Mouse (Mus musculus): ENCODE data around the gene Kcnh2. TPM values are rescaled to one million over a fixed set of nuclear protein-coding genes. Genes with fewer than 3 reads are reported as not detected.

Kcnh2 gene
- polyA plus RNA-seq, 1 experiment, result 65.8 TPM

DNA sequence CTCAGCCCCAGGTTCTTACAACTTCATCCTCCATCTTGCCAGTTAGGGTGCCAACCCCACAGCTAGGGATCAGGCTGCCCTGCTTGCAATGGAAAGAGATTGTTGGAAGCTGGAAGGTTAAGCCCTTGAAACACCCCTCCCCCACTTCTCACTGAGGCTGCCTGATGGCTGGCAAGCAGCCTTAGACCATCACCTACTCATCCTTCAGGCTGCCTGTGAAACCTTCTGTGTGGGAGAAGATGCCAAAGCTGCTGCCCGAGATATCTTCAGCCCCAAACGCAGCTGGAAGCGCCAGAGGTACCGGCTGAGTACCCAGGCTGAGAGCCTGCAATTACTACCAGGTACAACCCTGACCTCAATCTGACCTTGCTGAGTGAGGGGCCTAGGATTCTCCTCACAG, 28.1 kb upstream of the Kcnh2 start:
- peak in 1 of 2 experiments; percentile 47 for DNase-seq (ENCODE audit: extremely low spot score in 1 of 2, low spot score in 1 of 2)

DNA sequence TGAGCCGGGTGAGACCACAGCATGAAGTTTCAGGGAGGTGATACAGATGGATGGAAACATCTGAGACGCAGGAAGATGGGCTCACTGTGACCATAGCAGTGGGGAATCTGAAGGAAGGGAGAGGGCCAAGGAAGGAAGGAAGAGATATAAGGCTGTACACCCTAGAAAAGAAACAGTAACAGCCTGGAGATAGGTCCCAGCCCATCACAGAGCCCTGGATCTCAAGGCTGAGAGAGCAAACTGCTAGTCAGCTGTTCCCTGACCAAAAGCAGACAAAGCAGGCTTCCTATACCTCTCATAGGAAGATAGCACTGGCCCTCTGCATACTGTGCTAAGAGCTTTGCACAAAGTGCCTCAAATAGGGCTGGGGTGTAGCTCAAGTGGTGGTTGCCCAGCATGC, 27.3 kb upstream of the Kcnh2 start:
- DNase-seq (ENCODE audit: extremely low spot score in 1 of 2, low spot score in 1 of 2), result no peak

DNA sequence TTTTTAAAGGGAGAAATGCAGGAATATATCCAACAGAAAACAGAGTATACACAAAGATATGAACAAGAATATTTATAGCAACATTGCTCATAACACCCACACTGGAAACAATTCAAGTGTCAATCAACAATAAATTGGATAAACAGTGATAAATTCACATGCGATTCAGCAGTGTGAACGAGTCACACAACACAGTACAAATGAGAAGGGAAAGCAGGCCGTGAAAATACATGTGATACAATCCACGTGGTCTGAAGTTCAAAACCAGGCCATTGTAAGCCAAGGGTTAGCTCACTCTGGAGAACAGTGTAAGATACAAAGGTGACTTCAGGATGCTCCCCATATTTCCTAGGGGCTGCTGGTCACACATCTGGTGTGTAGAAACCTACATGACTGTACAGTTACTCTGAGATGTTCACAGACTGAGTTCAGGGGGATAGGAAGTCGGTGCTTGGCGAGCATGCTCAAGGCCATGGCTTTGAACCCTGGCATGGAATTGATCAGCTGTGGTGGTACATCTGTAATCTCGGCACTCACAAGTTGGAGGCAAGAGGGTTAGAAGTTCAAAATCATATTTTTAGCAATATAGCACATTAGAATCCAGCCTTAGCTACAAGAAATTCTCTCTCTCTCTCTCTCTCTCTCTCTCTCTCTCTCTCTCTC, 23.4 kb upstream of the Kcnh2 start:
- DNase-seq (ENCODE audit: extremely low spot score in 1 of 2, low spot score in 1 of 2), result no peak

DNA sequence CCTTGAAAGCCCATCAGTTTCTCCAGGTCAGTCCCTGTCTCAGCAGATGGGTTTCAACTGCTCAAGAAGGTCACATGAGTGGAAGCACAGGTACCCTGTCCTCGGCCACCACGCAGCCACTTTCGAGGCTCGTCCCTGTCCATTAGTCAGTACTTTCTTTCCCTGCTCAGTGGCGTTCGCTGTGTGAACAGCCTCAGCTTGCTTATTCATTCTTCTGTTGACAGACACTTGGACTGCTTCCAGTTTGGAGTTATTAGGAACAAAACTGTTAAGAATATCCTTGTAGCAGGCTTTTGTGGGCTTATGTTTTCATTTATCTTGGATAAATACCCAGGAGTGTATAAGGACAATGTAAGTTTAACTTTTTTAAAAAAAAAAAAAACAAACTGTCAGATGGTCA, 22.8 kb upstream of the Kcnh2 start:
- no peak for DNase-seq (ENCODE audit: extremely low spot score in 1 of 2, low spot score in 1 of 2)

DNA sequence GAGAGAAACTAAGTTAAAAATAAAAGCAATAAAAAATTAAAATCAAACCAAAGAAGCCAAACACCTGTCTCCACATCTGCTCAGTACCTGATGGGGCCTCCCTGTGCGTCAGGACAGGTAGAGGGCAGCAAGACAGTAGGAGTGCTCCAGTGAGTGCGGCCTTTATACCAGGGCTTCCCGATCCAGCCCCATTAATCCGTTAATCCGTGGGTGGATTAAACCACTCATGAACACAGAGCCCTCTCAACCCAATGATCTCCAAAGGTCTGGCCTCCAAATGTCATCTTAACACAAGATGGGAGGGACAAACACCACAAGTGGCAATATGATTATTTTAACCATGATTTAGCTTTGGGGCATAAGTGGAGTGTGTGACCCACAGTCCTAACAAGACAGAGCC, 22.4 kb upstream of the Kcnh2 start:
- no peak for DNase-seq (ENCODE audit: extremely low spot score in 1 of 2, low spot score in 1 of 2)

DNA sequence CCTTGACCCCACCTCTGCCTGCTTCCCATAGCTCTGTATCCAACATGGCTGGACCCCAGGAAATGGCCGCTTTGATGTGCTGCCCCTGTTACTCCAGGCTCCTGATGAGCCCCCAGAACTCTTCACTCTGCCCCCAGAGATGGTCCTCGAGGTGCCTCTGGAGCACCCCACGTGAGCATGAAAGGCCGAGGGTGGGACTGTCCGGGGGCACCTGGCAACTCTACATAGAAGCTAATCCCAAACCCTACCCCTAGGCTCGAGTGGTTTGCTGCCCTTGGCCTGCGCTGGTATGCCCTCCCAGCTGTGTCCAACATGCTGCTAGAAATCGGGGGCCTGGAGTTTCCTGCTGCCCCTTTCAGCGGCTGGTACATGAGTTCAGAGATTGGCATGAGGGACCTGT, 18.4 kb upstream of the Kcnh2 start:
- no peak for DNase-seq (ENCODE audit: extremely low spot score in 1 of 2, low spot score in 1 of 2)

DNA sequence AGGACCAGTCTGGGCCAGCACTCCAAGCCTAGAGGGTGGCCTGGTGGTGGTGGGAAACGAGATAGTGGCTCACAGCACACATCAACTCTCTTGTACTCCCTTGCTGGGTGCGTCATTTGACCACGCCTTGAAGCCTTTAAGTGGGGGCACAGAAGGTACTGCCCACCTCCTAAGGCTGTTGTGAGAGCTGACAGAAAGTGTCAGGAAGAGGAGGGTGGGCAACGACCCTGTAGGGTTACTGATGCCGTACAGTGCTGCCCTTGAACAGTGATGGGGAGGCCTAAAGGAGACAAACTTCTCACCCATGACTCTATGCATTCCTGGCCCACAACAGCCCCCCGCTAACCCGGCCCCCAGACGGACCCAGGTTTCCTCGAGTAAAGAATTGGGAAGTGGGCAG, 15.0 kb upstream of the Kcnh2 start:
- DNase-seq (ENCODE audit: extremely low spot score in 1 of 2, low spot score in 1 of 2), result no peak

DNA sequence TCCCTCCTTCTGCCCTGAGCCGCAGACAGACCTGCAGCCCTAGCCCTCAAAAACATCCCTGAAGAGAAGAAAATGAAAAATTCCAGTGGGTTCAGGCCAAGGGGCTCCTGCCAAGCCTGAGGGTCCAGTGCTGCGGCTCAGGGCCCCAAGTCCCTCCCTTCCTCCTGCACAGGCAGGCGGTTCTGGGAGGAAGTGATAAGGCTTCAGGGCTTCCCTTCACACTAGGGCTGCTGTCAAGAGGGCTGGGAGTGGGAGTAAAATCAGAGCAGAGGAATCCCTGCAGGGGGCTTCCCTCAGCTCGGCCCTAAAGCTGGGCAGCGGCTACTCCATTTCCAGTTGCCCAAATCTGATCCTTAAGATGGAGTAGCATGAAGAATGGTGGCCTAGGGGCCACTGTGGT, 14.1 kb upstream of the Kcnh2 start:
- no peak for DNase-seq (ENCODE audit: extremely low spot score in 1 of 2, low spot score in 1 of 2)

DNA sequence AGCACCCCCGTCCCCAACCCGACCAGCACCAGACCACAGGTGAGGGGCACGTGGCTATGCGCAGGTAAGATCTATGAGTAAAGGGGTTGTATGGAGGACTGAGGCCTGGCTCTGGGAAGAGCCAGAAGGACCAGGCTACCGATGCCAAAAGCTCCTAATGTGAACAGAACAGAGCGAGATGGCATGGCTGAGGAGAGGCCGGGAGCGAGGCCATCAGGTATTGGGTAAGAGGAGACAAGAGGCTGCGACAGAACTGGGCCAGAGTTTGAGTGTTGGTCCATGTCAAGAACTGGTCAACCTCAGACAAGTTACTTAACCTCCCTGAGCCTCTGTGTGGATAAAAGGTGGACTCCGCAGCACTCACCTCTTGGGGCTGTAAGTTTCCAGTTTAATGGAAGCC, 13.6 kb upstream of the Kcnh2 start:
- DNase-seq (ENCODE audit: extremely low spot score in 1 of 2, low spot score in 1 of 2), result no peak

DNA sequence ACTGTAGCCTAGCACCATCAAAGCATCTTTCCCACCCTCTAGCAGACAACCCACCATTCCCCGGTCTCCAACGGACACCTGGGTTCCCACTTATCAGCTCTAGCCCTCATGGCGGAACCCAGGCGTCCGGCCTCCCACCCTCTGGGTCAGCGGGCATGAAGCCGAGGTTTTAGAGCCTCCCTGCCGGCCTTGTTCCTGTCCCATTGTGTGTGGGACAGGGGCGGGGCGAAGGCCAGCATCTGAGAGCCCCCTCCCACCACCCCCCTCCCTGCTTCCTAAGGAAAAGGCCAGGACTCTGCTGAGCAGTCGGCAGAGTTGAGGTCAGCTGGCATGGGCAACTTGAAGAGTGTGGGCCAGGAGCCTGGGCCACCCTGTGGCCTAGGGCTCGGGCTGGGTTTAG, 13.1 kb upstream of the Kcnh2 start, which contains the start of gene Nos3:
TSS of gene Nos3 (plus strand) at position 303 of the 400 bp plus-strand sequence.
- no peak for DNase-seq (ENCODE audit: extremely low spot score in 1 of 2, low spot score in 1 of 2)

DNA sequence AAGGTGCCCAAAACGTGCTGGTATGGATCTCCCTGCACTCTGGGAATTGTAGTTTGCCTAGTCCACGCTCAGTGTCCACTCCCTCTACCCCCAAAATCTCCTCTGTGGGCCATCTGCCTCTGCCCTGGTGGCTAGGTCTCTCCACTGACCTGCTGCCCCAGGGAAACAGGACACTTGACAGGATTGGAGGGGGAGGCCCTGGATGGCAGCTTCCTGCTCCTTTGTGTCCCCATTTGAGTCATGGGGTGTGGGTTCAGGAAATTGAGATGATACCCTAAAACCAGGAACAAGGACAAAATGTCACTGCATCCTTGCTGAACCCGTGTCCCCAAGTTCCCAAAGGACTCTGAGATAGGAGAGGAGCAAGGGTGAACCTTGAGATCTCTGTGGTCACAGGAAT, 12.7 kb upstream of the Kcnh2 start:
- DNase-seq (ENCODE audit: extremely low spot score in 1 of 2, low spot score in 1 of 2), result no peak

DNA sequence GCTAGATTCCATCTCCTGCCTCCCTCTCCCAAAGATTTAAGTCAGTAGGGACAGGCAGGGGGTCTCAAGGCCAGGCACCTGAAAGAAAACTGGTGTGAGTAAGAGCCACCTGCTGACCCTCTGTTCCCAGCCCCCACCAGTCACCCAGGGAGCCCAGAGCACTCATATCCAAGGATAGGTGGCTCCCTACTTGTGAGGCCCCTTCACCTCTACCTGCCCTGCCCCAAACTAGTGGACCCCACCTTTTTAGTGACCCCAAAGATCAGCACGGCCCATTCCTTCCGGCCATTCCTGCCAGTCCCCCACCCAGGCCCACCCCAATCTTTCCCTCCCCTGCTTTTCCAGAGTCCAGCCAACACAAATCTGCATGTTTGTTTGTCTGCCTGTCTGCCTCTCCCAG, 12.1 kb upstream of the Kcnh2 start:
- DNase-seq (ENCODE audit: extremely low spot score in 1 of 2, low spot score in 1 of 2), result no peak

DNA sequence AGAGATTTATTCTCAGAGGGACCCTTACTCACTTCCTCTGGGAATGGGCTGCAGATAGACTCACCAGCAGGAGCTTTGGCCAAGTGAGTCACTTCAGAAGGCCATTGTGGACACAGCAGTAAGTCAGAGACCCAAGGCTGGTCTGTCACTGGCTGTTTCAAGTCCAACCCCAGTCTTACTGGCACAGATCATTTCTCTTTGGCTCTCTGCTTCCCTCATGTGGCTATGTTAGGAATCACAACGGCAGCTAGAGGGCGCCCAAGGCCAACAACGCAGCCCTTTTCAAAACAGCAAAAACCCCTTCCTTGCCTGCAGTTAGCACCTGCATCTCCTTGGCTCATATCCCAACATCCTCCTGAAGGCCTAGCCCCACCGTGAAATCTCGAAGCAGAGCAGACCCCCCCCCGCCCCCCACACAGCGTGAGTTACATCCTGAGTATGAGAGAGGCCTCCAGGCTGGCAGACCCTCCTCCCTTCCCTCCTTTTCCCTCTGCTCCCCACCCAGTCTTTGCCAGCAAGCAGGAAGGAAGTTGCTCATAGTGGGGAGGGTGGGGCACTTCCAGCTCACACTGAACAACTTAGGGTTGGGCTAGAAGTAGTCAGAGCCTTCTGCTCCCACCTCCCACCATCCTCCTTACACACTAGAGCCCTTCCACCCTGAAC, 9.5 kb upstream of the Kcnh2 start:
- DNase-seq (ENCODE audit: extremely low spot score in 1 of 2, low spot score in 1 of 2), result peak; percentile 67 to 95

DNA sequence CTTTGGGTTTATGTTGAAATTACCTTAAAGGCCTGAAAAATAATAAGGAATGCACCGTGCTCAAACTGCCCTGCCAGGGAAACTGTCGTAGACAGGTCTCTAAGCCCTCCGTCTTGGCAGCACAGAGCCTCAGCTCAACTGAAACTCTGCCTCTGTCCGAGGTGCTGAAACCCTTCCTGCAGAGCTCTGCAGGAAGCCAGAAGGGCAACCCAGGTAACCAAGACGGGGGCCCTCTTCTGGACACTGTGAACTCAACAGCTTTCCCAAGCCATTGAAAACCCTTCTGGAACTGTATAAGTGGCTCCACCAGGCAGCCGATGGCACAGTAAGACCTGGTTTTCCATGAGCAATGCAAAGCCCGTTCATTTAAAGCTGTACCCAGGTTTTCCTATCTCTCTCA, 6.1 kb upstream of the Kcnh2 start:
- peak in 1 of 2 experiments; percentile 36 for DNase-seq (ENCODE audit: extremely low spot score in 1 of 2, low spot score in 1 of 2)

DNA sequence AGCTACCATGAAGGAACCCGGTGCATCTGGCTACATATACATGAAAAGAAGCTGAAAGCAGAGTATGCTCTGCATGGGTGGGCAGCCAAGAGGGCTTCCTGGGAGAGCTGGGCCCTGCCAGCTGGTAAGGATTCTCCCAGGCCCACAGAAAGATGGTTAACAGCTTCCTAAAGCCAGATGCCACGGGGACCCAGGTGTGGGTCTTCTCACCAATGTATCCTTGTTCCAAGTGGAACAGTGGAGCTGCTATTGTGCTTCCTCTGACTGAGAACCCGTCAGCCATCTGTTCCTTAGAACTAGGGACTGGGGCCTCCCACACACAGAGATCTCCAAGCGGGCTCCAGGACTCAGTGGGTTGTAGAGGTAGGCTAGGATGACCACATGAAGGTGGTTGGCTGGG, 5.4 kb upstream of the Kcnh2 start:
- no peak for DNase-seq (ENCODE audit: extremely low spot score in 1 of 2, low spot score in 1 of 2)

DNA sequence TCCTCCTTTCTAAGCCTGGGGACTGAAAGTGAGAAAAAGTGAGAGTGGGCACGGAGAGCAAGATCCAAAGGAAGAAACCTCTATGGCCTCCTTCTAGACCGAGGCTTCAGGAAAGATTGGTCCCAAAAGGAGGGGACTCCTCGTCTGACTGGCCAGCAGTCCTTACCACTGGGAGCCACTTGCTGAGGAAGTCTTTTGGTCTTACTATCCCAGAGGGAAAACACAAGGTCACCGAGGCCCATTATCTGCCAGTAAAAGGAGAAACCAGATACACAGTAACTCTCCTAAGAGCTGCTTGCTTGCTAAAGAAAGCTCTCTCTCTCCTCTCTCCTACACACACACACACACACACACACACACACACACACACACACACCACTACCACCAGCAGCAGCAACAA, 1.9 kb upstream of the Kcnh2 start:
- no peak for DNase-seq (ENCODE audit: extremely low spot score in 1 of 2, low spot score in 1 of 2)

DNA sequence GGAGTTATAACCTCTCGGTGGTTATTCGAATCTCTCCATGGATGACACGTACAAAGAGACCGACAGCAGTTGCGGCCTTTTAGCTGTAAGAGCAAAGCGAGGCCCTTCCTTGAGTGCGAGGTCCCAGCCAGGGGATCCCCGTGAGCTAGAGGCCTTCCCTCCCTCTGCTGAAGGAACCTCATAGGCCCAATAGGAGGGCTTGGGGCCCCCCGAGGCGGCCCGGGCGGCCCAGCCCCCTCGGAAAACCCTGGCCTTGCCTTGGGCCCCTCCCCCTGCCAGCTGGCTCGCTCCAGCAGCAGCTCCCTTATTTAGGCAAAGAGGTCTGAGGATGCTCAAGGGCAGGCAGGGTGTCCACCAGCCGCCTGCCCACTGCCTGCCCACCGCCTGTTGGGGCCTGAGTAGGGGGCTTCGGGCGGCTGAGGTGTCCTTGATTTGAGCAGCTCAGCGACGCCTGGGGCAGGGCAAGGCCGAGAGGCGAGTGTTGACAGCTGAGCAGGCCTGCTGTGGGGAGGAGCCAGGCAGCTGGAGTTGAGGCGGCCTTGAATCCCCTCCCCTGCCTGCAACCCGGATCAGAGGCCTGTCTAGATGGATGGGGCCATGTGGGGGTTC, 951 bp upstream of the Kcnh2 start:
- DNase-seq (ENCODE audit: extremely low spot score in 1 of 2, low spot score in 1 of 2), result no peak

DNA sequence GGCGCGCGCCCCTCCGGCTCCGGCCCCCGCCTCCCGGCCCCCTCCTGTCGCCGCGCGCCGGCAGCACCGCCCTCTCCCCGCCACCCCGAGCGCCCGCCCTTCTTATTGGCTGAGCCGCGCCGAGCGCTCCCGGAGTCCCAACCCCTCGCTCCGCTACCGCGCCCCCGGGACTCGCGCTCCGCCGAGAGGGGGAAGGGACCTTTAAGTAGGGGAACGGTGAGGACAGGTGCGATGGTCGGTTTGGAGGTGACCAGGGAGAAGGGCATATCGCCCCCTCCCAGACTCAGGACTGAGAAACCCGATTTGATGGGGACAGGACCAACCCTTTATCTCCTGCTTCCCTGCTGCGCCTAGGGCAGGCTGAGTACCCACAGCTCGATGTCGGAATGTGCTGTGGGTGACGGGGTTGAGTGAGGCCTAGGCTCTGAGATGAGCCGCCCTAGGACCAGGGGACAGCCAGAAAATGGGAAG, 332 bp upstream of the Kcnh2 start:
- peak; percentile 59 to 89 for DNase-seq (ENCODE audit: extremely low spot score in 1 of 2, low spot score in 1 of 2)

DNA sequence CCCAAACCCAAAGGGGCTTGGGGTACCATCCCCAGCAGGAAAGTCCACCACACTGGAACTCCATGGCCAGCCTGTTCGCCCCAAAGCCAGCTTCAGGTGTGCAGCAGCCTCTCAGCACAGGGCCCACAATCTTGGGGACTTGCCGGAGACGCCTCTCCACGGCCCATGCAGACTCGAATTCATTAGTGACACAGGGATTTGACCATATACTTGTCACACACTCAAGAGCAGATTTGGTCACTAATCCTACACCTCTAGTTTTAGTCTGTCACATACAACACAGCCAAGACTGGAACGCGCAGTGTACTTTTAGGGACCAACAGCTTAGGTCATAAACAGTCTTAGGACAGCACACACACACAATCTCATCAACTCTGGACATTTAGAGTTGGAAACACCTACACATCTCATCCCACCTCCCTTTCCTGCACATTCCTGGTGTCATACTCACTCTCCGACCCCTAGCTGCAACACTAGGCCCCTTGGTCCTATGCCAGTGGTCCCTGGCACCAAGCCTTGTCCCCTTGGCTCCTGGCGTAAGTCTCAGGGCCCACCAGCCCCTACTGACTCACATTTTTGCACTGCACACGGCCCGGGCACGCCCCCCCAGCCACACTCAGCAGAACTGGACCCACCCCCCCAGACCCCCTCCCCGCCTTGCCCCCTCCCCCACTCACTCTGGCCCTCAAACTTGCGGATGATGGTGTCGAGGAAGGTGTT, 713 bp downstream of the Kcnh2 start:
- no peak for DNase-seq (ENCODE audit: extremely low spot score in 1 of 2, low spot score in 1 of 2)

DNA sequence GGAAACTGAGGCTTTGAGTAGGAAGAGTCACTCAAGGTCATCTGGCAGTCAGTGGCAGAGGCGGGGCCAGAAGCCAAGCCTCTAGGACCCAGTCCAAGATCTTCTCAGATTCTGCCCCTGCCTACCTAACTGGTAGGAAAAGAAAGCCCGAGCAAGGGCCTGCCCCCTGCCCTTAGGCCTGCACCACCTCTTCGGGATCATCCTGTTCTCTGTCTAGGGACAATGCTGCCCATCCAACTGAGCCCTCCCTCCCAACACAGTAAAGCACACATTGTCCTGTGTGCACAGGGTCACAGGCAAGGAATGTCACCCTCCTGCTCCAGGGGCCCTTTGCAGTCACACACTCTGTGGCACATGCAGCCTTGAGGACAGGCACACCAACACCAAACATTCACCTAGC, 1.3 kb downstream of the Kcnh2 start:
- DNase-seq (ENCODE audit: extremely low spot score in 1 of 2, low spot score in 1 of 2), result no peak

DNA sequence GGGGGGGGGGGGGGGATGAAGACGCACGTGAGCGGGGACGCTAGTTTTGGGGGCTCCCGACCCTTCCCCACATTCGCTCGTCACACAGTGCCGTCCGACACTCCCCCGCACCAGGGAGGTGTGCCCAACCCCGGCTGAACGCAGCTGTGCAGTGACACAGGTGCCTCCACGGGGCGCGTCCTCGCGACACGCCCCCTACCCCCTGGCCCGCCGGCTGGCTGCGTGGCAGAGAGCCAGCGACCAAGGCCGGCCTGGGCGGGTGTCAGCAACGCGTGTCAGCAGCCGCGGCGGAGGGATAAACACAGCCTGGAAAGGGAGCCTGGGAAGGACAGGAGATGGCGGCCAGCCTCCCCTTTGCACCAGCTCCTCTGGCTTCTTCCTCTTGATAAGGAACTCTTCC, 2.9 kb downstream of the Kcnh2 start:
- DNase-seq (ENCODE audit: extremely low spot score in 1 of 2, low spot score in 1 of 2), result no peak
